Mouse (Mus musculus): Measurements from ENCODE around the gene Olfr573-ps1. TPM values are rescaled to one million over a fixed set of nuclear protein-coding genes. Genes with fewer than 3 reads are reported as not detected.

Olfr573-ps1 gene
- total RNA-seq (2021), result not detected
- long read RNA-seq, experiment 1, result 0 reads
- long read RNA-seq, experiment 2, result 0 reads

- intact Hi-C loops (cut with DNase I), result no loop called here
- DNase-seq, result no peak
- TF ChIP-seq CTCF (IDR thresholded peaks at IDR 0.05), result no peak
- no peak within 1 kb of the TSS for H3K27ac ChIP-seq
- H3K4me3 ChIP-seq, result no peak within 1 kb of the TSS
These were observed at the start of gene Olfr573-ps1 for GRCm38 (mm10) chr7:102942475-102942874. TSS of gene Olfr573-ps1 (minus strand) at chr7:102942575.

DNA sequence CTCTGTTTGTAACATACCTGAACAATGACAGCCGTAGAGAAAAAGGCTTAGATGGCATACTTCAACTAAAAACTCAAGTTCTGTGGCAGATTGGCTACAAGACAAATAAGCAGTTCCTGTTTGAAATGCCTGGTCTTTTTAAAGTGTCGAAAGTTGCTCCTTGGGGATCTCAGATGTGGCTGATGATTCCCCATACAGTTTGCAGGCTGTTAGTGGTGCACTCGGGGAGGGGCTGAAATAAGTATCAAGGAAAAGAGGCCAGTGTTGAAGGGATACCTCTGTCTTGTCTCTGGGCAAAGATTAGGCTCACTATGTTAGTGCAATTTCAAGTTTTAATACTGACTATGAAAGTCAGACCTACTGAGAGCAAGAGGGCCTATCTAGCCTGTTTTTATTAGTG lies 46.8 kb upstream of the Olfr573-ps1 start, which contains the start of gene Olfr578:
Gene Olfr578 (minus strand): TSS at position 101 of the 400 bp plus-strand sequence.
- no peak for DNase-seq
- TF ChIP-seq CTCF (IDR thresholded peaks at IDR 0.05), result no peak
- intact Hi-C loops (cut with DNase I), result no loop called here

DNA sequence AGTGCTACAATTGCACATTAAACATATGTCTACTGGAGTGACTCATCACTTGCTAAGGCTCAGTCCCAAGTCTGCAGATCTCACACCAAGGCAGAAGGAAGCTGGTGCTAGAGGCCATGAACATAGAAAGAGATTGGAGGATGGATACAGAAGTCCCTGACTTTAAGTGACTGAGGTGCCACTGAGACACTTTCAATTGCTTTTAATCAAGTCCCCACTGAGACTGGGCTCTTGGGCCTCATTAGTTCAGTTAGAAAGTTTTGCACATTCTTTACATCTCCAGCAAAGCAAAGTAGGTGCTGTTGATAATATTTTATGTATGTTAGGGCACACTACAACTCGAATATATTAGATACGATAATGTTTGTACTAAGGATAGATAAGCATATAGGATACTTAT lies 33.5 kb upstream of the Olfr573-ps1 start, which contains the start of gene Olfr577:
Gene Olfr577 (minus strand): TSS at position 101 of the 400 bp plus-strand sequence.
- no peak for DNase-seq
- no peak for TF ChIP-seq CTCF (IDR thresholded peaks at IDR 0.05)
- intact Hi-C loops (cut with DNase I), result no loop called here

More for the DNA sequence above, 46.8 kb upstream of the Olfr573-ps1 start, which contains the start of gene Olfr578:
- Histone ChIP-seq H3K4me3 (no peak within 1 kb of the TSS), H3K27ac (no peak within 1 kb of the TSS)

GRCm38 (mm10) chr7:102974399-102974798 lies 32.0 kb upstream of the Olfr573-ps1 start:
- Histone ChIP-seq H3K4me3 (no peak overlapping the region), H3K27ac (no peak overlapping the region)
- intact Hi-C loops (cut with DNase I), result no loop called here
- no peak for TF ChIP-seq CTCF (IDR thresholded peaks at IDR 0.05)
- no peak for DNase-seq

More for the DNA sequence above, 33.5 kb upstream of the Olfr573-ps1 start, which contains the start of gene Olfr577:
- Histone ChIP-seq H3K4me3 (no peak within 1 kb of the TSS), H3K27ac (no peak within 1 kb of the TSS)

DNA sequence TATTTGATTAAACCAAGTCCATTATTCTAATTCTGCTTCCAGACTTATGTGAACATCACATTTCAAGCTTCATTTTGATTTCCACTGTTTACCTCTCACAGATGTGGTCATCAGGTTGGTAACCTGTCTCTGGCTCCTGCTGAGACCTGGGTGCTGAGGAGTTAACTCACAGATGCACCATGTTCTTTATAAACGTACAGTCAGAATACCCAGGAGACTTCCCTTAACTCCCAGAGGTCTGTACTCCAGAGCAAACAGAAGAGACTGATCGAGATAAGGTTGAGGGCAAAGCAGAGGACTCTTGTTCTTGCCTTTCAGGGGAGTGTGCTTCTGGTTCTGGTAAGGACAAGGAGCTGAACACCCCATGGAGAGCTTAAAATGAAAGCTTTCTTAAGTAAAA lies 20.0 kb upstream of the Olfr573-ps1 start, which contains the start of gene Olfr576:
Gene Olfr576 (plus strand): TSS at position 301 of the 400 bp plus-strand sequence.
- TF ChIP-seq CTCF (IDR thresholded peaks at IDR 0.05), result no peak
- no peak for DNase-seq
- no peak within 1 kb of the TSS for H3K27ac ChIP-seq
- intact Hi-C loops (cut with DNase I), result no loop called here
- H3K4me3 ChIP-seq, result no peak within 1 kb of the TSS

GRCm38 (mm10) chr7:102958593-102958992 lies 16.2 kb upstream of the Olfr573-ps1 start, which contains the start of gene Olfr575:
TSS of gene Olfr575 (minus strand) at chr7:102958775.
- H3K27ac ChIP-seq, result no peak within 1 kb of the TSS
- no peak for DNase-seq
- no peak within 1 kb of the TSS for H3K4me3 ChIP-seq
- TF ChIP-seq CTCF (IDR thresholded peaks at IDR 0.05), result no peak
- intact Hi-C loops (cut with DNase I), result no loop called here

DNA sequence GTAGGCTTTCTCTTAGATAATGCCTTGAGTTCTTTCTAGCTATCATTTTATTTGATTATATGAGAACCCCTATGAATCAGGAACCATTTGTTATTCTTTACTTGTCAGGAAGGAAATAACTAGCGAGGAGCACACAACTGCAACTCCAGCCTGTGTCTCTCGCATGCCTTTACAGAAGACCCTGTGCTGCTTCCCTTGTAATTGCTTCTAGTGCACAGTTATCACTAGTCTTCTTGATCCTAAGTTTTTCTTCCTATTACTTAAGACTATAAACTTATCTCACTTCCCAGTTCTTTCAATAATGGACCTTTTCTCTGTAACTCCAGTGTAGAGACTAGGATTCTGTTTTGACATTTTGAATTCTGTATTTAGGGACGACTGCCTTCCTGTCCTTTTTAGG lies 15.8 kb upstream of the Olfr573-ps1 start:
- intact Hi-C loops (cut with DNase I), result no loop called here
- DNase-seq, result no peak
- Histone ChIP-seq H3K27ac (no peak overlapping the region), H3K4me3 (no peak overlapping the region)
- TF ChIP-seq CTCF (IDR thresholded peaks at IDR 0.05), result no peak

DNA sequence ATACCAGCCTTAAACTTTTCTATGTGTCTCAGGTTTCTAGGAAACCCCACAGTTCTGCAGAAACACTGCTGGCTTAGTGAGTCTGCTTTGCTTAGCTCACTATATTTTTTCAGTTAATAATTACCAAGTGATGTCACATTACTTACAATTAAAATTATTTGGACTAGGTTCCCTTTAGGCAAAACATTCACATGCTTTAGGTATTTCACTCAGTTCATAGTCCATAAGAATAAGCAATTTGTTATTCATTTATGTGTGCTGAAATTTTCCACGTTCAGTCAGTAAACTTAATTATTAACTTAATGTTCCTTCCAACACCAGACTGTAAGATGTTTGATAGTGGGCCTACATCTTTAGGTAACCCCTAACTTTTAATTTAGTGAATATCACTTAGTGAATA lies 8.4 kb upstream of the Olfr573-ps1 start:
- no peak overlapping the region for H3K4me3 ChIP-seq
- intact Hi-C loops (cut with DNase I), result no loop called here
- TF ChIP-seq CTCF (IDR thresholded peaks at IDR 0.05), result no peak

DNA sequence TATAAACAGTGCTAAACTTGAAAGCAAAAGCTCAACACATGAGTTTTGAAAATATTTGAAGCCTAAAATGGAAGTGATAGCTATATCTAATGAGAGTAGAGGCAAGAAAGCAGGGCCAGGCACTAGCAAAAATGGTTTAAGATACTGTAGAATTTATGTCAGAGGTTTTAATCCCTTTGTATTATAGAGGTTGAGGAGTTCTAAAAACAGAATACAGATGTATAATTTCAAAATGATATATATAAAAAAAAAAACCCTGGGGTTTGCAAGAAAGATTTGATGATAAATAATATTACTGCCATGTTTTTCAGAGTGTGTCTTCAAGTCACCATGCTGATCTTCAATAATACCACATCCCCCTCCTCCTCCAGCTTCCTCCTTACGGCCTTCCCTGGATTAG lies 5.8 kb upstream of the Olfr573-ps1 start, which contains the start of gene Olfr574:
Gene Olfr574 (plus strand): TSS at position 301 of the 400 bp plus-strand sequence.
- no peak within 1 kb of the TSS for H3K4me3 ChIP-seq
- TF ChIP-seq CTCF (IDR thresholded peaks at IDR 0.05), result no peak
- intact Hi-C loops (cut with DNase I), result no loop called here
- no peak within 1 kb of the TSS for H3K27ac ChIP-seq
- DNase-seq, result no peak

More for the DNA sequence above, 8.4 kb upstream of the Olfr573-ps1 start:
- DNase-seq, result no peak
- no peak overlapping the region for H3K27ac ChIP-seq

DNA sequence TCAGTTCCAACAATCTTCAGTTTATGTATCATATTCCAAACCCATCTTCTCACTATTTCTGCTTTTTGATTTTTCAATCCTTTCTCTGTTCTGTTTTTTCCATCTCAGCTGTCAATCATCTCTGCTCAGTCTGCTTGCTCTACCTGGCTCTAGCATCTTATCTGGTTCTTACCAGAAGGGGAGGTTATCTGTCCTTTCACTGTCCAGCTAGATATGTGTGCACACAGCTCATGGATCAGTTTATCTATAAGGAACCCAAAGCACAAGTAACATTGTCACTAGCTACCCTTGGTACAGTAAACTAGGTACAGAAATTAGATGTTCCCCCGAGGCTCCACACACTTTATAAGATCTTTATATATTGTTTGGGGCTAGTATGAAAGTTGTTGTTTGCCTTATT lies 1.0 kb upstream of the Olfr573-ps1 start:
- Histone ChIP-seq H3K27ac (no peak overlapping the region), H3K4me3 (no peak overlapping the region)
- intact Hi-C loops (cut with DNase I), result no loop called here
- no peak for TF ChIP-seq CTCF (IDR thresholded peaks at IDR 0.05)
- DNase-seq, result no peak

DNA sequence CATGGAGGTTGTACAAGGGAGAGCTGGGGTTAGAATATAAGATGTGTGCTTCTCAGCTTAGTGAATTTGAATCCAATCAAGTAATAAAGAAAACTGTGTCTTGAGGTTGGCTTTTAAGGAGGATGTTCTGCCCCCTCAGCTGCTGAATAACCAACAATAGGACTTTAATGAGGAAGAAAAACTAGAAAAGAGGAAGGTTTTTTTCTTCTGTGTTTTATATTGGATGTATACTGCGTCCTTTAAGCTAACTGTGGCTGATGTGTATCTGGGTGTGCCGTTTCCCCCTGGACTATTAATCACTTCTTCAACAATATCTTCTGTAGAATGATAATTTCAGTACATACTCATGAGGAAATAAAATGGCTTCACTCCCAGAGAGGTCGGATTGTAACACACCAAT lies 15.3 kb downstream of the Olfr573-ps1 start:
- Histone ChIP-seq H3K27ac (no peak overlapping the region), H3K4me3 (no peak overlapping the region)
- intact Hi-C loops (cut with DNase I), result no loop called here
- DNase-seq, result no peak
- TF ChIP-seq CTCF (IDR thresholded peaks at IDR 0.05), result no peak

GRCm38 (mm10) chr7:102924109-102924508 lies 18.3 kb downstream of the Olfr573-ps1 start, which contains the start of gene Olfr572:
TSS of gene Olfr572 (plus strand) at chr7:102924409.
- no peak for DNase-seq
- no peak for TF ChIP-seq CTCF (IDR thresholded peaks at IDR 0.05)
- Histone ChIP-seq H3K27ac (no peak within 1 kb of the TSS), H3K4me3 (no peak within 1 kb of the TSS)
- intact Hi-C loops (cut with DNase I), result no loop called here

DNA sequence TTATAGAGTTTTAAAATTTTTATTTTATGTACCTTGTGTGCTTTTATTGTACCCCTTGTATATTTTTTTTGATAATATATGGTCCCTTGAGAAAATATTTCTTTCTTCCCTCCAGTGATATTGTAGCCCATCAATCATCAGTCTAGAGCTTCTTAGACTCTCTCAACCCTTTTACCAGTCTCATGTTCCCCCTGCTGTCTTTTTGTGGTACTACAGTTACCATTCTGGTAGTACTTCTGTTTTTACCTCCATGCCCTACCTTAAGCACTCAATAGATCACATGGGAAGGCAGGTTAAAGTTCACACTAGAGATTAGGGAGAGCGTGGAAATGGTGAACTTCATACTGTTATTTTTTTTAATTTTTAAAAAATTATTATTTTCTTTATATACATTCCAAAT lies 22.7 kb downstream of the Olfr573-ps1 start:
- Histone ChIP-seq H3K4me3 (no peak overlapping the region), H3K27ac (no peak overlapping the region)
- no peak for DNase-seq
- TF ChIP-seq CTCF (IDR thresholded peaks at IDR 0.05), result peak; percentile 47
- intact Hi-C loops (cut with DNase I), result loop anchor here (5.0 kb wide), 2 partner anchors 252 to 407 kb away; no protein-coding TSS in a partner anchor

Data from gastrocnemius, adult 2 months (tissue).